Mouse (Mus musculus): ENCODE measurements around the gene Mafg. TPM values are rescaled to one million over a fixed set of nuclear protein-coding genes. Genes with fewer than 3 reads are reported as not detected.
A peak's percentile ranks its signal among the peaks of the same experiment; 100 is the strongest.

The Mafg gene
- total and polyA plus RNA-seq, 3 experiments, result 17.0 to 63.7 (median 29.3) TPM

DNA sequence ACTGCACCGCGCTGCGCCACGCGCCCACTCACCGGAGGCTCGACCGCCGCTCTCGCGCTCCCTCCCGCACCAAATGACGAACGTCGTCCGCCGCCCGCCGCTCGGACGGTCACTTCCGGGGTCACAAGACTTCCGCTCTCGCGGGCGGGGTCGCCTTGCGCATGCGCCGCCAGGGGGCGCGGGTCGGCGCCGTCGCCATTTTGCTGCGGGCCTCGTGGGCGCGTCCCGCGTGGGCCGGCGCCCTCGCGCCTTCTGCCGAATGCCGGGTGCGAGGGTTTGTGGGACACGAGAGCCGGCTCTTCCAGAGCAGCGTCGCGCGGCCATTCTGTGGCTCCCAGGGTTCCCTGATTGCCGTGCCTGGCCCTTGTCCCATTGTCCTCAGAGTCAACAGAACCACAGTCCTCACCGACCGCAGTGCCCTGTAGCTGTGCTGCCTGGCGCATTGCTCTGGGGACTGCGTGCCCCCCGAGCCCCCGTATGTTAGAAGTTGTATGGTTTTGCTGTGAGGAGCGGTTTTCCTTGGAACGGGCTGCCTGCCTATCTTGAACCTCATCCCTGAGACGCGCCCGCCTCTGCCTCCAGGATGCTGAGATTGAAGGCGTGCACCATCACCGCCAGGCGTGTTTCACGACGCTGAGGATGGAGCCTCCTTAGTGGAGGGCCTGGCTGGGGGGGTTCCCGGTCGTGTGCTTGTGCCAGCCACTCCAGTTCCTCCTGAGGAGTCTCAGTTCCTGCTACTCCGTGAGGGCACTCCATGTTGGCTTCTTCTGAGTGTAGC, 51.7 kb downstream of the Mafg start, which contains the start of gene Arhgdia:
TSS of gene Arhgdia (minus strand) at position 135 of the 778 bp plus-strand sequence.
- dilution Hi-C loops (cut with MboI; ENCODE audit: extremely low pct_ligation_motif_present, extremely low pct_unique_long_range_greater_than_20kb, low sequenced_read_pairs), result no loop called here
- peak; percentile 85 for DNase-seq (ENCODE audit: extremely low read depth)
- H3K27ac ChIP-seq (ENCODE audit: insufficient read depth, low read depth), result peak within 1 kb of the TSS; percentile 89
- peaks cover 11 to 46% of the 10 kb centered on the region in 2 experiments for H3K4me1 ChIP-seq (ENCODE audit: control insufficient read depth in 1 of 2, insufficient read depth in 2 of 2)
- H3K4me3 ChIP-seq (replicated peaks in 1 of 3; ENCODE audit: low read depth in 2 of 3, low read length in 2 of 3, poor library complexity in 1 of 3), result peak within 1 kb of the TSS; percentile 77 to 99 (median 85)
- H3K4me2 ChIP-seq (ENCODE audit: insufficient read depth, low read depth, poor library complexity, severe bottlenecking), result peak within 1 kb of the TSS; percentile 95
- peaks cover 49 to 64% of the 10 kb centered on the region in 2 experiments for H3K36me3 ChIP-seq (replicated peaks in 1 of 2; ENCODE audit: control insufficient read depth in 1 of 2, insufficient read depth in 1 of 2, low read length in 1 of 2)
- TF ChIP-seq NELFE (IDR thresholded peaks at IDR 0.05; ENCODE audit: low read depth, low read length) (peak; percentile 96), MAX (IDR thresholded peaks at IDR 0.05; ENCODE audit: low read length) (peak; percentile 97), E2F4 (IDR thresholded peaks at IDR 0.05; ENCODE audit: insufficient replicate concordance, low read depth, low read length) (0 out of 2 replicates have a peak, but pooled peaks have one; percentile 51), PAX5 (IDR thresholded peaks at IDR 0.05; ENCODE audit: low read length) (no peak), SIN3A (IDR thresholded peaks at IDR 0.05; ENCODE audit: low read length) (peak; percentile 84), ZKSCAN1 (IDR thresholded peaks at IDR 0.05; ENCODE audit: borderline replicate concordance, low read depth, low read length) (no peak), POLR2A (IDR thresholded peaks at IDR 0.05; ENCODE audit: low read depth, low read length) (peak; percentile 84), RCOR1 (conservative IDR thresholded peaks at IDR 0.05; ENCODE audit: low read depth, low read length) (0 out of 2 replicates have a peak, but pooled peaks have one; percentile 70), BHLHE40 (IDR thresholded peaks at IDR 0.05; ENCODE audit: low read depth, low read length) (peak; percentile 77), NRF1 (IDR thresholded peaks at IDR 0.05; ENCODE audit: low read depth, low read length) (peak; percentile 98), MAFK (IDR thresholded peaks at IDR 0.05; ENCODE audit: insufficient replicate concordance, low read length) (no peak), TBP (conservative IDR thresholded peaks at IDR 0.05; ENCODE audit: low read depth, low read length) (0 out of 2 replicates have a peak, but pooled peaks have one; percentile 25), SMC3 (IDR thresholded peaks at IDR 0.05; ENCODE audit: low read depth, low read length) (no peak), ELF1 (IDR thresholded peaks at IDR 0.05; ENCODE audit: low read depth, low read length) (peak; percentile 100), CTCF (conservative IDR thresholded peaks at IDR 0.05 in 1 of 2, IDR thresholded peaks at IDR 0.05 in 1 of 2; ENCODE audit: low read depth in 2 of 2, low read length in 2 of 2) (peak in 1 of 2 experiments; percentile 54; a peak in 2 of 4 replicates), IRF4 (IDR thresholded peaks at IDR 0.05; ENCODE audit: low read depth, low read length) (peak; percentile 61; the same call in 1 of the 2 replicates), KAT2A (IDR thresholded peaks at IDR 0.05; ENCODE audit: insufficient replicate concordance, low read length) (peak; percentile 88; the same call in 1 of the 2 replicates), ZNF384 (IDR thresholded peaks at IDR 0.05; ENCODE audit: low read depth, low read length) (no peak), RAD21 (IDR thresholded peaks at IDR 0.05; ENCODE audit: low read depth, low read length) (no peak), ETS1 (conservative IDR thresholded peaks at IDR 0.05; ENCODE audit: low read depth, low read length) (peak; percentile 5), JUND (conservative IDR thresholded peaks at IDR 0.05; ENCODE audit: low read depth, low read length) (no peak), GABPA (IDR thresholded peaks at IDR 0.05; ENCODE audit: insufficient replicate concordance, low read depth, low read length) (no peak; the same call in 1 of the 2 replicates), ZMIZ1 (IDR thresholded peaks at IDR 0.05; ENCODE audit: low read depth, low read length) (peak; percentile 92), MAZ (IDR thresholded peaks at IDR 0.05; ENCODE audit: low read depth, low read length) (peak; percentile 74; the same call in 1 of the 2 replicates), ZC3H11A (IDR thresholded peaks at IDR 0.05; ENCODE audit: low read depth, low read length) (no peak), USF1 (IDR thresholded peaks at IDR 0.05; ENCODE audit: low read depth, low read length) (peak; percentile 72), JUN (IDR thresholded peaks at IDR 0.05; ENCODE audit: insufficient read depth, low read depth, low read length) (no peak), HCFC1 (IDR thresholded peaks at IDR 0.05; ENCODE audit: low read depth, low read length) (peak; percentile 79), TCF12 (IDR thresholded peaks at IDR 0.05; ENCODE audit: low read depth, low read length) (peak; percentile 96), MEF2A (IDR thresholded peaks at IDR 0.05; ENCODE audit: borderline replicate concordance, low read depth, low read length) (peak; percentile 69), EP300 (IDR thresholded peaks at IDR 0.05; ENCODE audit: low read length) (no peak), CHD1 (IDR thresholded peaks at IDR 0.05; ENCODE audit: low read depth, low read length) (0 out of 2 replicates have a peak, but pooled peaks have one; percentile 88), POLR2AphosphoS2 (IDR thresholded peaks at IDR 0.05; ENCODE audit: low read depth, low read length) (peak; percentile 67; the same call in 1 of the 2 replicates), CHD2 (IDR thresholded peaks at IDR 0.05; ENCODE audit: low read length) (peak; percentile 77), USF2 (conservative IDR thresholded peaks at IDR 0.05; ENCODE audit: low read depth, low read length) (no peak), MYC (IDR thresholded peaks at IDR 0.05; ENCODE audit: low read depth, low read length) (peak; percentile 99), MXI1 (IDR thresholded peaks at IDR 0.05; ENCODE audit: low read depth, low read length) (peak; percentile 93), UBTF (IDR thresholded peaks at IDR 0.05; ENCODE audit: low read depth, low read length) (no peak)
- peak within 1 kb of the TSS; percentile 93 for H3K9ac ChIP-seq (ENCODE audit: insufficient read depth, low read depth)
- H3K9me3 ChIP-seq (replicated peaks; ENCODE audit: low read length), result peaks cover 4% of the 10 kb centered on the region
- H3K27me3 ChIP-seq (replicated peaks), result no peaks in the 10 kb centered on the region
- in situ Hi-C loops (cut with MboI; ENCODE audit: low pct_ligation_motif_present, low pct_unique_long_range_greater_than_20kb, low sequenced_read_pairs), result no loop called here
- H3K79me2 ChIP-seq (replicated peaks; ENCODE audit: control insufficient read depth, extremely low read depth, insufficient read depth, poor library complexity, severe bottlenecking), result peaks cover 27% of the 10 kb centered on the region

Data from CH12.LX (cell line).